Mouse (Mus musculus) embryonic facial prominence, embryonic 11.5 days (tissue): ENCODE data around the gene Pck2. TPM values are rescaled to one million over a fixed set of nuclear protein-coding genes. Genes with fewer than 3 reads are reported as not detected.

ENCODE experiments used
- ATAC-seq: fragments of 200-750 bp; cut with Nextera tagmentation; replicated peaks from 2 replicates; pipeline ENCODE4 v1.8.0; 2017; ENCODE audit warnings: low read depth; ENCODE audit not compliant: insufficient number of reproducible peaks, low FRiP score, low TSS enrichment
- DNase-seq: peaks from one replicate; pipeline ENCODE4 v3.0.0-alpha.2; 2015; ENCODE audit warnings: low spot score
- H3K27ac ChIP-seq: fragments of 300-500 bp; sonication (generic); replicated peaks from 2 replicates; pipeline ENCODE4 v1.5.1; 2014; ENCODE audit warnings: mild to moderate bottlenecking, low read depth, low read length, control low read depth
- H3K27me3 ChIP-seq: fragments of 300-500 bp; sonication (generic); 2 replicates; pipeline ENCODE4 v1.6.1; 2014; ENCODE audit warnings: mild to moderate bottlenecking, low read length, moderate library complexity, mixed read lengths; ENCODE audit not compliant: control insufficient read depth, insufficient read depth
- H3K36me3 ChIP-seq: fragments of 300-500 bp; sonication (generic); replicated peaks from 2 replicates; pipeline ENCODE4 v1.6.1; 2014; ENCODE audit warnings: low read depth, mild to moderate bottlenecking, low read length, moderate library complexity, mixed read lengths; ENCODE audit not compliant: control insufficient read depth, insufficient read depth
- H3K4me1 ChIP-seq: fragments of 300-500 bp; sonication (generic); 2 replicates; pipeline ENCODE4 v1.6.1; 2014; ENCODE audit warnings: low read length, mixed read lengths; ENCODE audit not compliant: control insufficient read depth, insufficient read depth
- H3K4me2 ChIP-seq: fragments of 300-500 bp; sonication (generic); 2 replicates; pipeline ENCODE4 v1.6.1; 2014; ENCODE audit warnings: low read depth, mild to moderate bottlenecking, control low read depth, low read length, moderate library complexity
- H3K4me3 ChIP-seq: fragments of 300-500 bp; sonication (generic); 2 replicates; pipeline ENCODE4 v1.5.1; 2014; ENCODE audit warnings: low read depth, low read length, control low read depth
- H3K9ac ChIP-seq: fragments of 300-500 bp; sonication (generic); replicated peaks from 2 replicates; pipeline ENCODE4 v1.6.1; 2014; ENCODE audit warnings: mild to moderate bottlenecking, control low read depth, low read length
- H3K9me3 ChIP-seq: fragments of 300-500 bp; sonication (generic); replicated peaks from 2 replicates; pipeline ENCODE4 v1.6.1; 2016; ENCODE audit warnings: mild to moderate bottlenecking, low read length, inconsistent platforms, mixed read lengths; ENCODE audit not compliant: control insufficient read depth
- WGBS: fragments of 180-500 bp; shearing (Covaris S2); extraction: QIAGEN DNeasy Blood & Tissue Kit; methylation state at CpG from one replicate; pipeline ENCODE4 v1.1.7; 2014; 5-methylcytosine and 5-hydroxymethylcytosine counted together
- polyA plus RNA-seq: library from polyadenylated mRNA; unstranded; fragments of >200 nt; fragmentation: Nextera tagmentation; extraction: Ambion mirVana; gene quantifications from 2 replicates; pipeline ENCODE4 v1.2.1, GENCODE M21; 2014

Gene Pck2
- polyA plus RNA-seq, 1 experiment from 2014 or later, result 12.7 TPM

- WGBS, result 57% methylated on average over 4 of the region's 4 CpGs
- ATAC-seq, result no peak
- H3K4me1 ChIP-seq, result peaks cover 4% of the 10 kb centered on the region
- H3K4me2 ChIP-seq, result no peak overlapping the region
- H3K4me3 ChIP-seq, result no peak overlapping the region
- H3K36me3 ChIP-seq, result no peaks in the 10 kb centered on the region
- H3K27me3 ChIP-seq, result peaks cover 19% of the 10 kb centered on the region
- no peak overlapping the region for H3K27ac ChIP-seq
- no peak for DNase-seq
- no peaks in the 10 kb centered on the region for H3K9me3 ChIP-seq
- no peak overlapping the region for H3K9ac ChIP-seq
These were observed 20.5 kb upstream of the Pck2 start for GRCm38 (mm10) chr14:55519604-55520003.

GRCm38 (mm10) chr14:55520451-55521361, 19.4 kb upstream of the Pck2 start:
- Histone ChIP-seq H3K9ac (peak overlapping the region; percentile 43), H3K27me3 (peaks cover 19% of the 10 kb centered on the region), H3K9me3 (no peaks in the 10 kb centered on the region), H3K27ac (no peak overlapping the region), H3K4me3 (peak overlapping the region; percentile 43), H3K4me2 (peak overlapping the region; percentile 93), H3K36me3 (no peaks in the 10 kb centered on the region), H3K4me1 (peaks cover 4% of the 10 kb centered on the region)
- DNase-seq (peak; percentile 54), ATAC-seq (peak; percentile 49; the same call in 1 of the 2 replicates)
- WGBS, result under 1% methylated on average over 60 of the region's 61 CpGs

- no peak overlapping the region for H3K4me2 ChIP-seq
- 68% methylated on average over 4 of the region's 4 CpGs for WGBS
- H3K27ac ChIP-seq, result no peak overlapping the region
- H3K36me3 ChIP-seq, result no peaks in the 10 kb centered on the region
- H3K9me3 ChIP-seq, result no peaks in the 10 kb centered on the region
- ATAC-seq (no peak), DNase-seq (no peak)
- H3K9ac ChIP-seq, result no peak overlapping the region
- peaks cover 19% of the 10 kb centered on the region for H3K27me3 ChIP-seq
- peaks cover 4% of the 10 kb centered on the region for H3K4me1 ChIP-seq
- no peak overlapping the region for H3K4me3 ChIP-seq
These were observed 16.0 kb upstream of the Pck2 start for GRCm38 (mm10) chr14:55524062-55524461.

- Histone ChIP-seq H3K27ac (no peak within 1 kb of the TSS), H3K36me3 (no peaks in the 10 kb centered on the region), H3K9ac (no peak within 1 kb of the TSS), H3K4me2 (no peak within 1 kb of the TSS), H3K27me3 (peaks cover 16% of the 10 kb centered on the region), H3K4me3 (no peak within 1 kb of the TSS), H3K4me1 (peaks cover 4% of the 10 kb centered on the region), H3K9me3 (no peaks in the 10 kb centered on the region)
- no peak for DNase-seq
- WGBS, result 35% methylated on average over 8 of the region's 8 CpGs
- no peak for ATAC-seq
These were observed 15.3 kb upstream of the Pck2 start, which contains the start of gene Nrl for GRCm38 (mm10) chr14:55524785-55525184. Gene Nrl (minus strand): TSS chr14:55524981.

- H3K27me3 ChIP-seq, result peaks cover 7% of the 10 kb centered on the region
- 87% methylated on average over 2 of the region's 2 CpGs for WGBS
- no peaks in the 10 kb centered on the region for H3K9me3 ChIP-seq
- ATAC-seq (no peak), DNase-seq (no peak)
- no peak overlapping the region for H3K9ac ChIP-seq
- H3K4me2 ChIP-seq, result no peak overlapping the region
- H3K4me1 ChIP-seq, result no peaks in the 10 kb centered on the region
- no peak overlapping the region for H3K27ac ChIP-seq
- H3K4me3 ChIP-seq, result no peak overlapping the region
- no peaks in the 10 kb centered on the region for H3K36me3 ChIP-seq
These were observed 13.4 kb upstream of the Pck2 start for GRCm38 (mm10) chr14:55526674-55527073.

GRCm38 (mm10) chr14:55527940-55528339, 12.1 kb upstream of the Pck2 start:
- ATAC-seq (no peak), DNase-seq (peak; percentile 56)
- no peaks in the 10 kb centered on the region for H3K27me3 ChIP-seq
- H3K27ac ChIP-seq, result no peak overlapping the region
- H3K36me3 ChIP-seq, result no peaks in the 10 kb centered on the region
- H3K4me1 ChIP-seq, result no peaks in the 10 kb centered on the region
- H3K9ac ChIP-seq, result no peak overlapping the region
- no peak overlapping the region for H3K4me3 ChIP-seq
- no peaks in the 10 kb centered on the region for H3K9me3 ChIP-seq
- WGBS, result 22% methylated on average over 3 of the region's 3 CpGs
- no peak overlapping the region for H3K4me2 ChIP-seq

- H3K9ac ChIP-seq, result no peak overlapping the region
- DNase-seq (peak; percentile 42), ATAC-seq (no peak)
- H3K4me2 ChIP-seq, result no peak overlapping the region
- no peak overlapping the region for H3K4me3 ChIP-seq
- H3K27me3 ChIP-seq, result no peaks in the 10 kb centered on the region
- H3K36me3 ChIP-seq, result no peaks in the 10 kb centered on the region
- WGBS, result 49% methylated on average over 6 of the region's 6 CpGs
- no peak overlapping the region for H3K27ac ChIP-seq
- H3K9me3 ChIP-seq, result no peaks in the 10 kb centered on the region
- no peaks in the 10 kb centered on the region for H3K4me1 ChIP-seq
These were observed 3.8 kb upstream of the Pck2 start for GRCm38 (mm10) chr14:55536116-55536745.

GRCm38 (mm10) chr14:55540787-55541321, 788 bp downstream of the Pck2 start:
- Histone ChIP-seq H3K9me3 (no peaks in the 10 kb centered on the region), H3K27ac (peak overlapping the region; percentile 76), H3K4me3 (peak overlapping the region; percentile 62), H3K36me3 (no peaks in the 10 kb centered on the region; the same call in 1 of the 2 replicates), H3K27me3 (no peaks in the 10 kb centered on the region), H3K4me2 (peak overlapping the region; percentile 86), H3K4me1 (no peaks in the 10 kb centered on the region), H3K9ac (peak overlapping the region; percentile 77)
- no peak for ATAC-seq
- peak; percentile 67 for DNase-seq
- WGBS, result 8% methylated on average over 10 of the region's 10 CpGs
